Mouse (Mus musculus) ES-E14 (cell line): ENCODE results near the gene G430095P16Rik.

Experiments
- HCFC1 ChIP-seq: IDR thresholded peaks from 2 replicates; pipeline ENCODE4 v1.6.1; 2012; ENCODE audit warnings: low read length, inconsistent platforms, borderline replicate concordance; ENCODE audit not compliant: insufficient read depth
- ZC3H11A ChIP-seq: IDR thresholded peaks from 2 replicates; pipeline ENCODE4 v1.6.1; 2012; ENCODE audit warnings: low read depth, mild to moderate bottlenecking, inconsistent platforms, low read length, borderline replicate concordance

GRCm38 (mm10) chr8:84758308-84758707, 35.5 kb downstream of the G430095P16Rik start:
- TF ChIP-seq ZC3H11A = no peak
- TF ChIP-seq HCFC1 = no peak
